Mouse (Mus musculus) ovary, postnatal 10 days (tissue): ENCODE data around the gene Naa10.
A peak's percentile ranks its signal among the peaks of the same experiment; 100 is the strongest.

Source experiments
- DNase-seq: peaks from one replicate; pipeline ENCODE4 v3.0.0; 2022; ENCODE audit warnings: low spot score

Gene Naa10

DNA sequence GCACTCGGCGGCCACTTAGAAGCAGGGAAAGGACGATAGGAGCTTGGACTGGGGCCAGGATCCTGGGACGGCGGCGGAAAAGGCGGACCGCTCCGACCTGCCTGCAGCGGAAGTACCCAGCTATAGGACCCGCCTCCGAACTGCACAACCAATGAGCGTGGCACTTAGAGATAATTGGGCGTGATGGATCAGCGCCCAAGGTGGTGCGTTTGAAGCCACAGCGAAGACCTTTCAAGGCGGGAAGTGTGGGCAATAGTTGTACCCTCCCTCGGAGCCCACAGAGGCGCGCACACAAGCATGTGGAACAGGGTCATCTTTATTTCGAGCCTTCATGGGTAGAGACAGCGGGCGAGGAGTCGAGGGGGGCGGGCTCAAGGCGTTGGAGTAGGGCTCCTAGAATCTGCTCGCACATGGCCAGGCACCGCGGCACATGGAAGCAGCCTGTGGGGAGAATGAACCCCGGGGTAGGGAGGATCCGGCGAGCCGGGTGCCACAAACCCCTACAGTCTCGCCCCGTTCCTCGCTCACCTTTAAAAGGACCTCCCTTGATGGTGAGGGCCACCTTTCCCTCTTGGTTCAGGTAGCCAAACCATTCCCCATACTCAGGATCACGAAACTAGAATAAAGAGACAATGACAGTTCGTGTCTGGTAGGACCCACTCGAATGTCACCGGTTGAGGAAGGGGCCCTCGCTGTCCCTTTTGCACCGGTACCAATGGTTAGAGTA lies at the start of gene Naa10, which contains the start of gene Arhgap4:
Naa10 (minus strand) TSS at position 122 of the 727 bp plus-strand sequence.
Arhgap4 (minus strand) TSS at position 48 of the 727 bp plus-strand sequence.
- DNase-seq, result no peak

DNA sequence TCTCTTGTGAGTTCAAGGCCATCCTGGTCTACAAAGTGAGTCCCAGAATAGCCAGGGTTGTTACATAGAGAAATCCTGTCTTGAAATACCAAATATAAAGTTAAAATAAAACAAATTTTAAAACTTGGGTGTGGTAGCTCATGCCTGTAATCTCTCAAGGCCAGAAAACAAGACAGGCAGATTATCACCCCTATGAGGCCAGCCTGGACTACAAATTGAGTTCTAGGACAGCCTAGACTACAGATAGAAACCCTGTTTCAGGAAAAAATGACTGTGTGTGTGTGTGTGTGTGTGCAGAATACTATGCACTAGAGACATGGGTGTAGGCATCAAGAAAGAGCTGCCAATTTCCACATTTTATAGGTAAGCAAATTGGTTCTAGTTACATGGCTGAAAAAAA lies 49.0 kb upstream of the Naa10 start:
- no peak for DNase-seq

DNA sequence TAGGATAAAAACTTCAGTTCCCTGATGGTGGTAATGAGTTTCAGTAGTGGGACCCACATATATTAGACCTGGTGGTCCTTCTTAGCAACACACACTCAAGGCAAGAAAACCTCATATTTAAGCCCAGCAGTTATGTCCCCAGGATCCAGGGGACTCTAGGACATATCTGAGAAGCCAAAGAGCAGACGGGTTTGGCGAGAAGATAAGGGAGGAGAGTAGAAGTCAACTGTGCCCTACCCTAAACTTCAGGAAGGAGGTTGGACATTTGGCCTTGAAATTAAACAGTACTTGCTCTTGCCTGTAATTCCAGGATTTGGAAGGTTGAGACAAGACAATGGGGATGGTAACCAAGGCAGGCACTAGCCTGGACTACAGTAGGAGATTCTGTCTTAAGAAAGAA lies 48.0 kb upstream of the Naa10 start:
- DNase-seq, result no peak

DNA sequence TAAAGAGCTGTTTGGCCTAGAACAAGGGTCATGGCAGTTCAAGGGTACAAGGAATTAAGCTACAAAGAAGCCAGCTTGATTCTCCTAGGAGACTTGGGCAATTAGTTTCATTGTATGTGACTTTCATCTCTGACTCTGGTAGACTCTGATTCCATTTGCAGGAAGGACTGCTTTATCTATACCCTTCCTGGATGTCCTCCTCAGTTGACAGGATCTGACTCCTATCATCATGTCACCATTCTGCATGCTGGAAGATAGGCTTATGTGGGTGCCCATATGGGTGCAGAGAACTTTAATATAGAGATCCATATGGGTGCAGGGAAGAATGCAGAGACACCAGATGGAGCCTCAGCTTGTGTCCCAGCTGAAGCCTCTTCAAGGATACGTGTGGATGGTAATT lies 47.4 kb upstream of the Naa10 start:
- DNase-seq, result no peak

DNA sequence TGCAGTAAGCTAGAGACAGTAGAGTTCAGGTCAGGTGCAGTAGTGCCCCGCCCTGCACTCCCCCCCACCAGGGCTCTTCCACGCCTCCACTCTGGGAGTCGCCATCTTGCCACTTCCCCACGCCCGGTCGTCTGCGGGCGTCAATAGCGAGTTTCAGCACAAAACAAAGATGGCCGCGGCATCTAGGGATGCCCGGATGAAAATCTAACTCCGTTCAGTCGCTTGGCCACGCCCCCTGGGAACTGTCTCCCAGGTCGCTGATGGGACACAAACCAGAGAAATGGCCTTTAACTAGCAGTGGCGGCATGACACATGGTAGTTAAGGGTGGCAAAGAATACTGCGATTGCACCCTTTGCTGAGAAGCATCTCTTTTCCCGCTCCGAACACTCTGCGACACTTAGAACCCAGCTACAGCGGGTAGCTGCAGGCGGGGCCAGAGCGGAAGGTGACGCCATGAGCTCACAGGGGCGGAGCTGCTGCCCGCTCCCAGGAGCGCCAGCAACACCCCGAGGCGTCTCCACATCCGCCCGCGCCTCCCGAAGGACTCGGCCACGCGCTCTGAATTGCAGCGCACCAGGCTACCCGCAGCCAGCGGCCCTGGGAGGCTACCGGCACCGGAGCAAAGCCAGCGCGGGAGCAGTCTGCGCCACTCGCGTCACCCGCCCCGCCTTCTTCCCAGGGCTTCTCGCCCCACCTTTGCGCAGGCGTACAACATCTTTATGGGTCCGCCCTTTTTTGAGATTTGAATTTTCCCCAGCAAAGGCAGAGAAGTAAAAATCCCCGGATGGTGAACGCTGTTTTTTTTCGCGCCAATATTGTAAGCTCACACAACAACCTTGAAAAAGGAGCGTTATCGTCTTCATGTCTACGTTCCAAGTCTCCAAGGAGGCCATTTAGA lies 45.7 kb upstream of the Naa10 start:
- peak; percentile 65 for DNase-seq

DNA sequence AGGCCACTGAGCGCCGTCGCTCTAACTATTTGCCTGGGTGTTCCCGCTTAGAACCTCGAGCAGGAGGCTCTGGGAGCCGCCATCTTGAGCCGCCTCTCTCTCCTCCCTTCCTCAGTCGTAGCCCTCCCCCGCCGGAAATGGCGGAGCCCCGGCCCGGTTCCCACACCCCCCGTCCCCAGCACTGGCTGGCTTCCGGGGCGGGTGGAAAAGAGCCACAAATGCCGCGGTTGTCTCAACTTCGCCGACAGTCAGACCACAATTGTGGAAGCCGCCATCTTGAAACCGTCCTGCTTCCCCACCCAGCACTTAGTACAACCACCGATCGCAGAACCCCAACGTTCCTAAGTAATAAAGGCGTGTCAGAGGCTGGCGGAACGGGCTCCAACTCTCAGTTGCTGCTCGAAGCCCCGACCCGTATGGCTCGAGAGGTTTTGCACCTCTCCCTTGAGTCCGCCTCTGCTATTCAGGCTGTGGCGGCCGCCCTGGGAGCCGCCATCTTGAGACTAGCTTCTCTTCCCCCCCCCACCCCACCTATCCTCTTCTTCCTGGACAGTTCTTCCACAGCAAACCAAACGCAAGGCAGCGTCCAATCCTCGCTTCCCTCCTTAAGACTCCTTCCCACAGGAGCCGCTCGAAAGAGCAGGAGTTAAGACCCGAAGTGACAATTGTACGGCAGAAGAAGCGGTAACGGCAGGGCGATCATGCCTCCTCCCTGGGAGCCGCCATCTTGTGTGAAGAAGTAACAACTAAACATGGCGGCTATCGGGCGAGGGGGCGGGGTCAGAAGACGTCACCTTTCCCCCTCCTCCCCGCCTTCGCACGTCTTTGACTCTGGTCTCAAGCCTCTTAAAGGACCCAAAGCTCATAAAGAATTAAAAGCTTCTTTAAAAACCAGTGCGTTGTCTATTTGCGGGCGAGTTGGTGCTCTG lies 44.8 kb upstream of the Naa10 start, which contains the start of gene Hcfc1:
Hcfc1 (minus strand) TSS at position 110 of the 929 bp plus-strand sequence.
- DNase-seq, result peak; percentile 69

DNA sequence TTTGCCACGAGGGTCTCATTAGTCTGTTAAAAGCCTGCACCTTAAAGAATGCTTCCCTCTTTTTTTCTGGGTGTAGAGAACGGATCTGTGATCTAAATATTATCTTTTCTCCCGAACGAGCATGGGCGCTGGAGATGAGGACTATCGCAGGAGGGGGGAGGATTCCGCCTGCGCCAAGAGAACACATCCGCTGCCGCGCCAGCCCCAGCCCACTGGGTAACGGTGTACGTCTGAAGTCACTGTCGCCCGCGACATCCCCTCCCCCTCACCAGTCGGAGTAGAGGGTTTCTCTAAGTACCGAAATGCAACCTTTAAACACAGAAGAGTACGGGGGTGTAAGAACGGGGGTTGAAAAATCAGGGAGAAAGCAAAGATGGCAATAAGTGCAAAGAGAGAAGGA lies 43.6 kb upstream of the Naa10 start:
- DNase-seq, result no peak

DNA sequence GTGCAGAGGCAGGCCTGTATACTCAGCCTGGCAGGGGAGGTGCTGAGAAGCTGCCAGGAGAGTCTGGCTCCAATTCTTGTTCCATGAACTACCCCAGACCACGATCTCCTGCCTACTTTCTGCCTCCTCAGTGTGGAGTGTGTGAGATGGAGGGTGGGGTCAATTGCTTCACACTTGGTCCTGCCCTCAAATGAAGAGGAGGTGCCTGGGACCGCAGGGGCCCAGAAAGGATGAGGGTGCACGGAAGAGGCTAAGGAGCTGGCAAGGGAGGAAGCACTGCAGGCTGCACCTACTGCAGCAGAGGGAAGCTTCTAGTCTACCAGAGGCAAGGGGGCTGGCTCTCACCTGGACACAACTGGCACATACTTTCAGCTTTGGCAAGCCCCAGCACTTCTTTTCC lies 42.6 kb upstream of the Naa10 start:
- no peak for DNase-seq

DNA sequence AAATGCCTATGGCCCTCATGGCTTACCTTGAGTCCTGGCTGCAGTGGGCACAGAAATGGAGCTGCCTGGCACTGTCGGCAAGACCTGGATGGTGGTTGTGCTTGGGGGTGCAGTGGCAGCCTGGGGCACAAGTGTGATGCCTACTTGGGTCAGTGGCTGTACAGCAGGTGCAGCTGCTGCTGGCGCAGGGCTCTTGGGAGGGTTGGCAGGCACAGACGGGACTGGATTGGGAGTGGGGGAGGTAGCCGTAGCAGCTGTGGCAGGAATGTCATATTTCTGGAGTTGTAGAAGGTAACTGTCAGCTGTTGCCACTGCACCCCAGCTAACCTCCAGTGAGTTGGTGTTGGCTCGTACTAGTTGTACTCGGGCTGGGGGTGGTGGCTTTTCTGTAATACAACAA lies 33.2 kb upstream of the Naa10 start:
- DNase-seq, result no peak

DNA sequence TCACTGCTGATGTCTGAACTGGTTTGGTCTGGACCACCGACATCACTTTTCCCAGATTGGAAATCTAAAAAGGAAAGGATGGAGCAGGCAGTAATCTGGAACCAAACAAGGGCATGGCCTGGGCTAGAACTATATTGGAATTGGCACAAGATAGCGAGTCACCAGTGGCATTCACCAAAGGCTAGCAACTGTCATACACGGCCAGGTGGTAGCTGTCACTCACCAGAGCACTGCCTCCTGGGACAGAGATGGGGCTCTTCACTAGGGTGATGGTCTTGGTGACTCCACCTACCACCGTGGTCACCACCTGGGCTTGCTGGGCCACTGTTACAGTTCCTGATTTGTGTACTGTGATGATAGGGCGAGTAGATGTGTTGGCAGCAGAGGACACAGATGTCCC lies 30.9 kb upstream of the Naa10 start:
- DNase-seq, result no peak

DNA sequence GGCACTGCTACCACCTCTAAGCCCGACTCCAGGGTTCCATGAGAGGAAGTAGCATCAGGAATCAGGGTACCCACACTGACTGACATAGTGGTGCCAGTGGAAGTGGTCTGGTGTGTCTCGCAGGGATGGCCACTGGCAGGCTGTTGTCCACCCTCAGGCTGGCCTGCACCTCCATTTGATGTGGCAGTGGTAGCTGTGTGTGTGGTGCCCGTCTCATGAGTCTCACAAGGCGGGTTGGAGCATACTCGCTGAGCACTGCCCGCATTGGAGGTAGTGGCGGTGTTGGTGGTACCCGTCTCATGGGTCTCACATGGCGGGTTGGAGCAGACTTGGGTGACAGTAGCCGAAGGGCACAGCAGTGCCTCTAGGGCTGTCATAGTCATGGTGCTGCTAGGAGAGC lies 27.6 kb upstream of the Naa10 start:
- DNase-seq, result no peak

DNA sequence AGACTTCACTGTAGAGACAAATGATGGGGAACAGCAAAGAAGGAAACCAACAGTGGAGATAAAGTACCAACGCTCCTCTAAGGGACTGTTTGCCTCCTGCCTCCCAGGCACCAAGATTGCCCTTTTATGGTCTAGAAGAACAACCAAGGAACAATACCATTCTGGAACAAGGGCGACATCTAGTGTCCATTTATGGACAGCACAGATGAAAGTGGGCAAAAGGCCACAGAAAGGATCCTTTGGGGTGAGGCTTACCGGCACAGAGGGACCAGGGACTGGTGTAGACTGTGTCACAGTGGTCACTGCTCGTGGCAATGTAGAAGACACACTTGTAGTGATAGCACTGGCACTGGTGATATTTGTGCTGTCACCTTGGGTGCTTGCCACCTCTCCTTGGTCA lies 26.9 kb upstream of the Naa10 start:
- DNase-seq, result no peak

DNA sequence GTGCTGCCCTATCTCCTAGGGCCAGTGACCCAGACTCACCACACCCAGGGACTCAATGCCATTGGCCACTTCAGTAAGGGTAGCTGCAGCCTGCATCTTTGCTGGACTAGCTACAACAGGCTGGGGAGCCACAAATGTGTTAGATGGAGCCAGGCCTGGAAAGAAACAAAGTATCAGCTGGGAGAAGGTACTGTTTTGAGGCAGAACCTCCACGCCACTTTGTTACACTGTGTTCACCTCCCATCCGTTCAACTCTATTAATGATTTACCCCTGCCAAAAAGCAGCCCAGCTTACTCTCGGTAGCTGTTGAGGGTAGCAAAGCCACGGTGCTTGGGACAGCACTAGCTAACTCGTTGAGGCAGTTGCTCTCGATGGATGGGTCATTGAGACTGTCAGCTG lies 25.2 kb upstream of the Naa10 start:
- DNase-seq, result no peak

DNA sequence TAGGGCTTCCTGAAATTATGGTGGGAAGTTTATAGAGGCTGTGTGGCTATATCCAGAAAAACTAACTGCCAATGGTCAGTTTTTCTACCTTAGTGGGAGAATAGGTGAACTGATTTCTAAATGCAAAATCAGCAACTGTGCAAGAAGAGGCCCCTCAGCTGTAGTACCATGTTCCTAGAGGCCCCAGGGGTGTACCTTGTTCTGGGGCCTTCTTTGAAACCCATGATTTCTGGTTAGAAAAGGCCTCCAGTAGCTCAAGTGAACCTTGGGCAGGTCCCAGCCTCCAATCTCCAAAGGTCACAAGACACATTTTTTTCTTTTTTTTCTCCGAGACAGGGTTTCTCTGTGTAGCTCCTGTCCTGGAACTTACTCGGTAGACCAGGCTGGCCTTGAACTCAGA lies 20.6 kb upstream of the Naa10 start:
- DNase-seq, result no peak

DNA sequence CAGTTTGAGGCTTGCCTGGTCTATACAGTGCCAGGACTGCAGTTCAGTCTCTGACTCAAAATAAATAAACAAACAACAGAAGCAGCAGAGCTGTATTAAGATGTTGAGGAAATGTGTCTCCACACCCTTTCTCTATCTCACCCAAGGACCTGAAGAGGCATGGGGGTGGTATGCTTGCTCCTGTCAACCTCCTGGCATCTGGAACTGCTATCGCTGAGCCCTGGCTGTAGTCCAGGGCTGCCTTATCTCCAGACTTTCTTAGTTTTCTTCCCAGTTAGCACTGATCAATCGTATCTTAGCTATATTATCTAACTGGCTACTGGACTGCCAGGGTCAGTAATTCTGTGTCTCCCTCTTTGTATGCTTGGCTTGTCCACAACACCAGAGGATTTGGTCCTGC lies 20.1 kb upstream of the Naa10 start:
- DNase-seq, result no peak

DNA sequence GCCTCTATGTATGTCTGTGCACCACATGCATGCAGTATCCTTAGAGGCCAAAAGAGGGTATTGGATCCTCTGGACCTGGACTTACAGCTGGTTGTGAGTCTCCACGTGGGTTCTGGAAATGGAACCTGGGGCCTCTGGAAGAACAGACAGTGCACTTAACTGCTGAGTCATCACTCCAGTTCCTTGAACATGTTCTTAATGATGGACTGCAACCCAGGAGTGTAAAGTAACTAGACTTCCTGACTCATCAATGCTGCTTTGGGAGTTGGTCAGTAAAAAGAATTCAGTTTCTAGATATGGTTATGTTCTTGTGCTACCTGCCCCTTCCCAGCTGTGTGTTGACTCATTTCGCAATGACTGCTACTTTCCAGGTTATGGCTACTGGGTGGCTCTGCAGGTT lies 10.1 kb upstream of the Naa10 start:
- DNase-seq, result no peak

DNA sequence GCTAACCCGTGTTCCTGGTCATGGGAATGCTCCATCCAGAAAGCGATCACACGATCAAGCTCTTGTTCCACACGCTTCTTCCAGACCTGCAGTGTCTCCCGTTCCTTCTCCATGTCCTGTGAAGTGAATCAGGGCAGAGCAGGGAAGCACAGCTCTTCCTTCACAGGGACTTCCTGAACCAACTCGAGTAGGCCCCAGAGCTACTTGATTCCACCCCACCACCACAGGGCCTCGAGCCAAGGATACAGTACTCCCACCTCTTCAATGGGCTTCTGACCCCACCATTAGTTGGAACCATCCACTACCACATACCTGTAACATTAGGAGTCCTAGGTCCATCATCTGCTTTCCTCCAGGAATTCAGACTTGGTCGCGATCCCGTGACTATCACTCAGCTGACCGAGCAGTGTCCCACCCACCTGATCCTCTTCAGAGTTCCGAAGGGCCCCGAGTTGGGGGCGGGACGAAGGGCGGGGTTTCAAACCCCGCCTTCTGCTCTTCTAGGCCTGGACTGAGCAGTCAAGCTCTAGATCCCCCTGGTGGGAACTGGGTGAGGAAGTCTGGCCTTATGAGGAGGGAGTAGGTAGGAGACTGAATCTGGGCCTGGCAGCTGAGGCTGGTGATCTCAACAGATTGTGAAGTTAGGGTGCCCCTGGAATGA lies 8.8 kb upstream of the Naa10 start, which contains the start of gene Renbp:
Renbp (minus strand) TSS at position 449 of the 661 bp plus-strand sequence.
- no peak for DNase-seq

DNA sequence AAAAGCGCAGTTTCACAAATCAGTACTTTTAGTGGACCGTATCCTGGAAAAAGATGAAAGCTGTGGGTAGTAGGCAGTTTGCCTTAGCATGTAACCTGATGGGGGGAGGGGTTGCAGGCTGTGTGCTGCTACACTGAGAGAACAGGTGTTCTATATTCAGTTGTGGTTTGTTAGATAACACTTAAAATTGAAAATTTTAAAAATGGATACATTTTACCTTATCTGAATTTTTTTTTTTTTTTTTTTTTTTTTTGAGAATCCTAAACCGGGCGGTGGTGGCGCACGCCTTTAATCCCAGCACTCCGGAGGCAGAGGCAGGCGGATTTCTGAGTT lies 772 bp upstream of the Naa10 start:
- no peak for DNase-seq

DNA sequence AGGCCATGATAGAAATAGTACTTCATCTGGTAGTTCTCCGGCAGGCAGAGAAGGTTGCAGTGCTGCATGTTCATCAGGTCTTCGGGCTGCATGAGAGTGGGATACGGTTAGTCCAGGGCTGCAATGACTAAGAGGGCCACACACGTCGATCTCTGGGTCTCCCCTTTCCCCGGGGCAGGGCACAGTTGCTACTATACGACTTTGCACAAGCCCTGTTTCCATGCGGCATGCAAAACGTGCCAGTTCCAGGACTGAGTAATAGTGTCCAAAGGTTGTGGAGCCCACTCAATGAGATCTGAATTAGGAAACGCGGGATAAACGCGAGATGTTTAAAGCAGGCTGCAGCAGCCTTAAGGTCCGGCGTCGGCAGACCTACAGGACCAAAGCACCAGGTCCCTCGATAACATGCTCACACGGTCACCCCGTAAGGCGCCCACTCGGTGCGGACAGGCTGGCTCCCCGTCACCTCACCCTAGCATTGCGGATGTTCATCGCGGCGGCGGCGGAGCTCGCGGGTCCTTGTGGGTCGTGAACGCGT lies 390 bp downstream of the Naa10 start:
- peak; percentile 48 for DNase-seq

DNA sequence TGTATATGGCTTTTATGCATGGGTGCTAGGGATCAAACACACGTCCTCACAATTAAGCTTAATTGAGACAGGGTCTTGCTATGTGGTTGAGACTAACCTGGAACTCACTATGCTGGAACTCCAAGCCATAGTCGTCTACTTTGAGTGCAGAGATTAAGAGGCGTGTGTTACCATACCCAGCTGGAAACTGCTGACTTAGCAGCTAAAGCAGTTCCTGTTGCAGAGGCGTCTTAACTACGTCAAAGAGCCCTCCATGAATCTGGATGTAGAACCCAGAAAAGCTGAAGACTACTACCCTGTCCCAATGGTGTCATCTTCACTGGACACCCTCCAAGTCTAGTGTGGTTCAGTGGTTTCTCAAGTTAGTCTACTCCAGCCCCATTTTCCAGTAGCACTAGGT lies 3.1 kb downstream of the Naa10 start:
- no peak for DNase-seq

DNA sequence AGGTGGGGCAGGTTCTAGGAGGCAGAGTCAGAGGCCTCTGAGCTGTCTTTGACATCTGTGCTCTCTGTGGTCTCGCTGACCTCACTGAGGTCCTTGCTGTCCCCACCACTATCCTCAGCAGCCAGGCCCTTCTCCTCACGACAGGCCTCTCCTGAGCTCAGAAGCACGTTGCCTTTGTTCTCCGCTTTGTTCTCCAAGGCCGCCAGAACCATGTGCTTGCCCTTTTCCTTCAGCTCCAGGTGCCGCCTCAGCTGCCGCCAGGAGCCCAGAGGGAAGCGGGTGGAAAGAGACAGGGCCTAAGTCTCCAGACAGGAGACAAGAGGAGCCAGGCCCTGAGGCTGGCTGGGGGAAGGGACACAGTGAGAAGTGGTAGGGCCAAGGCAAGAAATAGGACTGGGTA lies 4.8 kb downstream of the Naa10 start:
- DNase-seq, result no peak
